Mouse (Mus musculus): ENCODE measurements around the gene Il12b. TPM values are rescaled to one million over a fixed set of nuclear protein-coding genes. Genes with fewer than 3 reads are reported as not detected.

Il12b gene
- total and polyA plus RNA-seq, 3 experiments: 0.23 TPM; not detected in 2

- no peak overlapping the region for H3K27ac ChIP-seq (ENCODE audit: insufficient read depth, low read depth)
- no peaks in the 10 kb centered on the region for H3K79me2 ChIP-seq (replicated peaks; ENCODE audit: control insufficient read depth, extremely low read depth, insufficient read depth, poor library complexity, severe bottlenecking)
- H3K9me3 ChIP-seq (replicated peaks; ENCODE audit: low read length): no peaks in the 10 kb centered on the region
- no peak overlapping the region for H3K4me2 ChIP-seq (ENCODE audit: insufficient read depth, low read depth, poor library complexity, severe bottlenecking)
- no peaks in the 10 kb centered on the region for H3K36me3 ChIP-seq (replicated peaks in 1 of 2; ENCODE audit: control insufficient read depth in 1 of 2, insufficient read depth in 1 of 2, low read length in 1 of 2)
- no peak overlapping the region for H3K4me3 ChIP-seq (replicated peaks in 1 of 3; ENCODE audit: low read depth in 2 of 3, low read length in 2 of 3, poor library complexity in 1 of 3)
- peaks cover 5 to 6% of the 10 kb centered on the region in 2 experiments for H3K4me1 ChIP-seq (ENCODE audit: control insufficient read depth in 1 of 2, insufficient read depth in 2 of 2)
- TF ChIP-seq USF2 (conservative IDR thresholded peaks at IDR 0.05; ENCODE audit: low read depth, low read length) (no peak), MYC (IDR thresholded peaks at IDR 0.05; ENCODE audit: low read depth, low read length) (no peak), GABPA (IDR thresholded peaks at IDR 0.05; ENCODE audit: insufficient replicate concordance, low read depth, low read length) (no peak), UBTF (IDR thresholded peaks at IDR 0.05; ENCODE audit: low read depth, low read length) (no peak), JUND (conservative IDR thresholded peaks at IDR 0.05; ENCODE audit: low read depth, low read length) (no peak), TCF12 (IDR thresholded peaks at IDR 0.05; ENCODE audit: low read depth, low read length) (no peak), ETS1 (conservative IDR thresholded peaks at IDR 0.05; ENCODE audit: low read depth, low read length) (no peak), NRF1 (IDR thresholded peaks at IDR 0.05; ENCODE audit: low read depth, low read length) (no peak), EP300 (IDR thresholded peaks at IDR 0.05; ENCODE audit: low read length) (no peak), MEF2A (IDR thresholded peaks at IDR 0.05; ENCODE audit: borderline replicate concordance, low read depth, low read length) (no peak), KAT2A (IDR thresholded peaks at IDR 0.05; ENCODE audit: insufficient replicate concordance, low read length) (no peak), POLR2AphosphoS2 (IDR thresholded peaks at IDR 0.05; ENCODE audit: low read depth, low read length) (no peak), SMC3 (IDR thresholded peaks at IDR 0.05; ENCODE audit: low read depth, low read length) (no peak)
- dilution Hi-C loops (cut with MboI; ENCODE audit: extremely low pct_ligation_motif_present, extremely low pct_unique_long_range_greater_than_20kb, low sequenced_read_pairs) (no loop called here), in situ Hi-C loops (cut with MboI; ENCODE audit: low pct_ligation_motif_present, low pct_unique_long_range_greater_than_20kb, low sequenced_read_pairs) (no loop called here)
- H3K9ac ChIP-seq (ENCODE audit: insufficient read depth, low read depth): no peak overlapping the region
- no peaks in the 10 kb centered on the region for H3K27me3 ChIP-seq (replicated peaks)
- no peak for DNase-seq (ENCODE audit: extremely low read depth)
Observed at GRCm38 (mm10) chr11:44413371-44413770, 13.5 kb downstream of the Il12b start.

GRCm38 (mm10) chr11:44414605-44415004, 14.7 kb downstream of the Il12b start:
- no peaks in the 10 kb centered on the region for H3K36me3 ChIP-seq (replicated peaks in 1 of 2; ENCODE audit: control insufficient read depth in 1 of 2, insufficient read depth in 1 of 2, low read length in 1 of 2)
- no peak for DNase-seq (ENCODE audit: extremely low read depth)
- no peaks in the 10 kb centered on the region for H3K9me3 ChIP-seq (replicated peaks; ENCODE audit: low read length)
- no peak overlapping the region for H3K27ac ChIP-seq (ENCODE audit: insufficient read depth, low read depth)
- TF ChIP-seq SIN3A (IDR thresholded peaks at IDR 0.05; ENCODE audit: low read length) (no peak), E2F4 (IDR thresholded peaks at IDR 0.05; ENCODE audit: insufficient replicate concordance, low read depth, low read length) (no peak), JUN (IDR thresholded peaks at IDR 0.05; ENCODE audit: insufficient read depth, low read depth, low read length) (no peak), ZNF384 (IDR thresholded peaks at IDR 0.05; ENCODE audit: low read depth, low read length) (no peak), RCOR1 (conservative IDR thresholded peaks at IDR 0.05; ENCODE audit: low read depth, low read length) (no peak), ETS1 (conservative IDR thresholded peaks at IDR 0.05; ENCODE audit: low read depth, low read length) (no peak), MAZ (IDR thresholded peaks at IDR 0.05; ENCODE audit: low read depth, low read length) (no peak), PAX5 (IDR thresholded peaks at IDR 0.05; ENCODE audit: low read length) (no peak), CHD1 (IDR thresholded peaks at IDR 0.05; ENCODE audit: low read depth, low read length) (no peak), JUND (conservative IDR thresholded peaks at IDR 0.05; ENCODE audit: low read depth, low read length) (no peak), ZC3H11A (IDR thresholded peaks at IDR 0.05; ENCODE audit: low read depth, low read length) (no peak), BHLHE40 (IDR thresholded peaks at IDR 0.05; ENCODE audit: low read depth, low read length) (no peak)
- H3K79me2 ChIP-seq (replicated peaks; ENCODE audit: control insufficient read depth, extremely low read depth, insufficient read depth, poor library complexity, severe bottlenecking): no peaks in the 10 kb centered on the region
- no peak overlapping the region for H3K4me3 ChIP-seq (replicated peaks in 1 of 3; ENCODE audit: low read depth in 2 of 3, low read length in 2 of 3, poor library complexity in 1 of 3)
- in situ Hi-C loops (cut with MboI; ENCODE audit: low pct_ligation_motif_present, low pct_unique_long_range_greater_than_20kb, low sequenced_read_pairs) (loop anchor here (5.0 kb wide), 1 partner anchor 38 kb away; no protein-coding TSS in a partner anchor), dilution Hi-C loops (cut with MboI; ENCODE audit: extremely low pct_ligation_motif_present, extremely low pct_unique_long_range_greater_than_20kb, low sequenced_read_pairs) (no loop called here)
- peaks cover 2% of the 10 kb centered on the region for H3K27me3 ChIP-seq (replicated peaks)
- H3K9ac ChIP-seq (ENCODE audit: insufficient read depth, low read depth): no peak overlapping the region
- H3K4me2 ChIP-seq (ENCODE audit: insufficient read depth, low read depth, poor library complexity, severe bottlenecking): no peak overlapping the region
- H3K4me1 ChIP-seq (ENCODE audit: control insufficient read depth in 1 of 2, insufficient read depth in 2 of 2): peaks cover 5 to 6% of the 10 kb centered on the region in 2 experiments
